Mouse (Mus musculus): Measurements from ENCODE around the gene Lmf1. TPM values are rescaled to one million over a fixed set of nuclear protein-coding genes. Genes with fewer than 3 reads are reported as not detected.

Gene Lmf1
- polyA plus RNA-seq, 1 experiment from 2014 or later: 36.3 TPM

- 72% methylated on average over 6 of the region's 6 CpGs for WGBS
- no peaks in the 10 kb centered on the region for H3K9me3 ChIP-seq (ENCODE audit: control insufficient read depth, low read length)
- H3K27me3 ChIP-seq (ENCODE audit: control insufficient read depth, insufficient read depth, low read length): peaks cover 3% of the 10 kb centered on the region; the same call in 1 of the 2 replicates
- no peaks in the 10 kb centered on the region for H3K36me3 ChIP-seq (ENCODE audit: control insufficient read depth, insufficient read depth, low read length)
- H3K9ac ChIP-seq (ENCODE audit: low read length): no peak overlapping the region
- no peaks in the 10 kb centered on the region for H3K4me1 ChIP-seq (ENCODE audit: control insufficient read depth in 2 of 2, insufficient read depth in 2 of 2, low read length in 2 of 2)
- ATAC-seq (ENCODE audit: insufficient number of reproducible peaks, insufficient read depth, low FRiP score, low read depth): no peak
- no peak overlapping the region for H3K4me2 ChIP-seq (ENCODE audit: low read length)
- no peak overlapping the region for H3K4me3 ChIP-seq (ENCODE audit: control insufficient read depth in 1 of 2, insufficient read depth in 1 of 2, low read depth in 1 of 2, low read length in 2 of 2)
- H3K27ac ChIP-seq (replicated peaks in 1 of 2; ENCODE audit: control insufficient read depth in 1 of 2, insufficient read depth in 1 of 2, low read depth in 2 of 2, low read length in 2 of 2): no peak overlapping the region
These were observed 99.1 kb downstream of the Lmf1 start for GRCm38 (mm10) chr17:25677969-25678368.

DNA sequence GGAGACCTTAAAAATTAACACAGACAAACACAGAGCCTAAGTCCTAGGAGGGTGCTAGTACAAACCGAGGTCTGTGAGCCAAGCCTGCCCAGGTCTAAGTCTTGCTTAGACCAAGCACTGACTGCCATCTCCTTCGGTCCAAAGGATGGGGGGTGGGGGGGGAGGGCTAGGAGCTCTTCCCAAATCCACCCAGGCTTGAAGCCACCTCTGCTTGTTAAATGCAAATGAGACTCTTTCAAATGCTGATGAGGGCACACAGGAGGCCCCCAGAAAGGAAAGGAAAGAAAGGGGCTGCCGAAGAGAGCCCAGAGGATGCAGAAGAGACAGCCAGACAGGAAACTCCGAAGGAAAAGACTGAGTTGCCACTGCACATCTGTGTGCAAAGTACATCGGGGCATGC lies 100.9 kb downstream of the Lmf1 start:
- H3K27ac ChIP-seq (replicated peaks in 1 of 2; ENCODE audit: control insufficient read depth in 1 of 2, insufficient read depth in 1 of 2, low read depth in 2 of 2, low read length in 2 of 2): no peak overlapping the region
- no peak overlapping the region for H3K4me2 ChIP-seq (ENCODE audit: low read length)
- H3K4me3 ChIP-seq (ENCODE audit: control insufficient read depth in 1 of 2, insufficient read depth in 1 of 2, low read depth in 1 of 2, low read length in 2 of 2): no peak overlapping the region
- H3K27me3 ChIP-seq (ENCODE audit: control insufficient read depth, insufficient read depth, low read length): peaks cover 8% of the 10 kb centered on the region; the same call in 1 of the 2 replicates
- H3K4me1 ChIP-seq (ENCODE audit: control insufficient read depth in 2 of 2, insufficient read depth in 2 of 2, low read length in 2 of 2): no peaks in the 10 kb centered on the region
- ATAC-seq (ENCODE audit: insufficient number of reproducible peaks, insufficient read depth, low FRiP score, low read depth): no peak
- H3K9ac ChIP-seq (ENCODE audit: low read length): no peak overlapping the region
- no peaks in the 10 kb centered on the region for H3K36me3 ChIP-seq (ENCODE audit: control insufficient read depth, insufficient read depth, low read length)
- 21% methylated on average over 5 of the region's 5 CpGs for WGBS
- H3K9me3 ChIP-seq (ENCODE audit: control insufficient read depth, low read length): no peaks in the 10 kb centered on the region

DNA sequence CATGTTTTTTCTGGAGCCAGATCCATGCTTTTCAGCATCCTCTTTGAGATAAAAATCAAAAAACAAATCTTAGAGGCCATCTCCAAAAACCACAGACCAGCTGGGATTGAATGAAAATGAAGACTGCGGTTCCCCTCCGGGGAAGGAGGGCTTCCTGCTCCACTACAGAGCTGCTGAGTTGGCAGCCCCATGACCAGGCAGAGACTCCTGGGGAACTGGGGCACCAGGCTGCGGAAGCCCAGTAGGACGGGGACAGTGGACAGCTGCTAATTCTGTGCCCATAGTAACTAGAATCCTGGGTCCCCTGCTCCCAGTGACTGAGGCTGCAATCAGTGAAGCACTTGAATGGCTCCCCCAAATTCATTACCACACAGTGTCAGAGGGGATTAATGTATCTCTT lies 102.8 kb downstream of the Lmf1 start:
- Histone ChIP-seq H3K9me3 (ENCODE audit: control insufficient read depth, low read length) (no peaks in the 10 kb centered on the region), H3K27ac (replicated peaks in 1 of 2; ENCODE audit: control insufficient read depth in 1 of 2, insufficient read depth in 1 of 2, low read depth in 2 of 2, low read length in 2 of 2) (no peak overlapping the region), H3K9ac (ENCODE audit: low read length) (no peak overlapping the region), H3K4me2 (ENCODE audit: low read length) (no peak overlapping the region), H3K36me3 (ENCODE audit: control insufficient read depth, insufficient read depth, low read length) (no peaks in the 10 kb centered on the region), H3K4me1 (ENCODE audit: control insufficient read depth in 2 of 2, insufficient read depth in 2 of 2, low read length in 2 of 2) (no peaks in the 10 kb centered on the region), H3K27me3 (ENCODE audit: control insufficient read depth, insufficient read depth, low read length) (peaks cover 15% of the 10 kb centered on the region; the same call in 1 of the 2 replicates), H3K4me3 (ENCODE audit: control insufficient read depth in 1 of 2, insufficient read depth in 1 of 2, low read depth in 1 of 2, low read length in 2 of 2) (no peak overlapping the region)
- no peak for ATAC-seq (ENCODE audit: insufficient number of reproducible peaks, insufficient read depth, low FRiP score, low read depth)
- WGBS: 75% methylated on average over 4 of the region's 4 CpGs

DNA sequence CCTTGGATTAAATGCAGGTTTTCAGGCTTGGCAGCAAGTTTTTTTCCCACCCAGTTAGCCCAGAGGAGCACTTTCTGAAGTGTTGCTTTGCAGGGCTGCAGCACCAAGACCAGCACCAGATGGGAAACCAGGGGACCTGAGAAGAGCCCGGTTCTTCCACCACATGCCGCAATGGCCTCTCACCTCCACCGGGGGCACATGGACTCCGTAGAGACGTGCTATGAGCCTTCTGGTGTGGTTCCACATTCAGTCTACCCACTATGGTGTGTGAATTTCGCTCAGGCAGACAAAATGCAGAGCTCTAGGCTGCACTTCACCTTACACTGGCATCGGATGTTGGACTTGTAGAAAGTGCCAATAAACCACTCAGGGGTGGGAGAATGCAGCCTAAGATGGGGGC lies 107.4 kb downstream of the Lmf1 start:
- H3K4me3 ChIP-seq (ENCODE audit: control insufficient read depth in 1 of 2, insufficient read depth in 1 of 2, low read depth in 1 of 2, low read length in 2 of 2): no peak overlapping the region
- no peak for ATAC-seq (ENCODE audit: insufficient number of reproducible peaks, insufficient read depth, low FRiP score, low read depth)
- H3K4me1 ChIP-seq (ENCODE audit: control insufficient read depth in 2 of 2, insufficient read depth in 2 of 2, low read length in 2 of 2): no peaks in the 10 kb centered on the region
- H3K9ac ChIP-seq (ENCODE audit: low read length): no peak overlapping the region
- peaks cover 21% of the 10 kb centered on the region; the same call in 1 of the 2 replicates for H3K27me3 ChIP-seq (ENCODE audit: control insufficient read depth, insufficient read depth, low read length)
- no peak overlapping the region for H3K27ac ChIP-seq (replicated peaks in 1 of 2; ENCODE audit: control insufficient read depth in 1 of 2, insufficient read depth in 1 of 2, low read depth in 2 of 2, low read length in 2 of 2)
- no peaks in the 10 kb centered on the region for H3K9me3 ChIP-seq (ENCODE audit: control insufficient read depth, low read length)
- no peaks in the 10 kb centered on the region for H3K36me3 ChIP-seq (ENCODE audit: control insufficient read depth, insufficient read depth, low read length)
- WGBS: 33% methylated on average over 7 of the region's 7 CpGs
- H3K4me2 ChIP-seq (ENCODE audit: low read length): no peak overlapping the region

DNA sequence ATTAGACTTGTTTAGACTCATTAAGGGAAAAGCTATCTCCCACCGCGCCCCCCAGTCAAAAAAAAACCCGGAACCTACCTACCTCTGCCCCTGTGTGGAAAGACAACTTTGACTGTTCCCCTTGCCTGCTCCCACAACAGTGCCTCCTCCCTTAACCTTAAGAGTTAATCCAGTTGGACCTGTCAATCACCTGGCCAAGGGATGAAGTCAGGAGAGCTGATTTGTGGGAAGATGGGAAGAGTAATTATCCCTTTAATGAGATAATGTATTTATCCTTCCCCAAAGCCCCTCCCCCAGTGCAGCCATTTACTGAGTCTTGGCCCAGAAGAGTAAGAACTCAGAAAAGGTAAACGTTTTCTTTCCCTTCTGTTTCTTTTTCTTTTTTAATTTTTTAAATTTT lies 110.0 kb downstream of the Lmf1 start:
- H3K27ac ChIP-seq (replicated peaks in 1 of 2; ENCODE audit: control insufficient read depth in 1 of 2, insufficient read depth in 1 of 2, low read depth in 2 of 2, low read length in 2 of 2): no peak overlapping the region
- peaks cover 18% of the 10 kb centered on the region; the same call in 1 of the 2 replicates for H3K27me3 ChIP-seq (ENCODE audit: control insufficient read depth, insufficient read depth, low read length)
- no peaks in the 10 kb centered on the region for H3K9me3 ChIP-seq (ENCODE audit: control insufficient read depth, low read length)
- H3K4me2 ChIP-seq (ENCODE audit: low read length): no peak overlapping the region
- WGBS: 73% methylated on average over 4 of the region's 4 CpGs
- no peak for ATAC-seq (ENCODE audit: insufficient number of reproducible peaks, insufficient read depth, low FRiP score, low read depth)
- no peaks in the 10 kb centered on the region for H3K4me1 ChIP-seq (ENCODE audit: control insufficient read depth in 2 of 2, insufficient read depth in 2 of 2, low read length in 2 of 2)
- H3K9ac ChIP-seq (ENCODE audit: low read length): no peak overlapping the region
- H3K36me3 ChIP-seq (ENCODE audit: control insufficient read depth, insufficient read depth, low read length): no peaks in the 10 kb centered on the region
- H3K4me3 ChIP-seq (ENCODE audit: control insufficient read depth in 1 of 2, insufficient read depth in 1 of 2, low read depth in 1 of 2, low read length in 2 of 2): no peak overlapping the region

- Histone ChIP-seq H3K27ac (replicated peaks in 1 of 2; ENCODE audit: control insufficient read depth in 1 of 2, insufficient read depth in 1 of 2, low read depth in 2 of 2, low read length in 2 of 2) (no peak overlapping the region), H3K4me2 (ENCODE audit: low read length) (no peak overlapping the region), H3K36me3 (ENCODE audit: control insufficient read depth, insufficient read depth, low read length) (no peaks in the 10 kb centered on the region), H3K9me3 (ENCODE audit: control insufficient read depth, low read length) (no peaks in the 10 kb centered on the region), H3K27me3 (ENCODE audit: control insufficient read depth, insufficient read depth, low read length) (no peaks in the 10 kb centered on the region), H3K4me1 (ENCODE audit: control insufficient read depth in 2 of 2, insufficient read depth in 2 of 2, low read length in 2 of 2) (no peaks in the 10 kb centered on the region), H3K9ac (ENCODE audit: low read length) (no peak overlapping the region), H3K4me3 (ENCODE audit: control insufficient read depth in 1 of 2, insufficient read depth in 1 of 2, low read depth in 1 of 2, low read length in 2 of 2) (no peak overlapping the region)
- WGBS: 21% methylated on average over 1 of the region's 1 CpGs
- no peak for ATAC-seq (ENCODE audit: insufficient number of reproducible peaks, insufficient read depth, low FRiP score, low read depth)
These were observed 117.4 kb downstream of the Lmf1 start for GRCm38 (mm10) chr17:25696263-25696662.

DNA sequence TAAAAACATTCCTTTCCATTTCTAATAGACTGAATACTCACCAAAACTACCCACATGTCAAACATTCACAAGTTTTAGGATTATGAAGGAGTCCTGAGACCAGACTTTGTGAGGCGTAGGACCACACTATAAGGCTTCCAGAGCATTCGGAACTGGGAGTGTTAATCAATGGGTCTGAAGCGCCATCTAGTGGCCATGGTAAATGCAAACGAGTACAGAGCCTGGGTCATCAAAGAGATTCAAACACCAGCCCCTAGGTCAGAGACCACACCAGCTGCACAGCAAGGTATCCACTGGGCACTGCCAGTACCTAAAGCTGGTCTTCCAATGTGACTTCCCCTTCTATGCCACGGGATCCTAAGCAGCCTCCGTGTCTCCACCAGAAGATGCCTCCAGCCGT lies 119.6 kb downstream of the Lmf1 start:
- WGBS: 9% methylated on average over 7 of the region's 7 CpGs

GRCm38 (mm10) chr17:25700863-25701496 lies 122.1 kb downstream of the Lmf1 start:
- H3K4me2 ChIP-seq (ENCODE audit: low read length): no peak overlapping the region
- no peaks in the 10 kb centered on the region for H3K9me3 ChIP-seq (ENCODE audit: control insufficient read depth, low read length)
- H3K27me3 ChIP-seq (ENCODE audit: control insufficient read depth, insufficient read depth, low read length): no peaks in the 10 kb centered on the region
- no peak overlapping the region for H3K9ac ChIP-seq (ENCODE audit: low read length)
- ATAC-seq (ENCODE audit: insufficient number of reproducible peaks, insufficient read depth, low FRiP score, low read depth): no peak
- no peaks in the 10 kb centered on the region for H3K4me1 ChIP-seq (ENCODE audit: control insufficient read depth in 2 of 2, insufficient read depth in 2 of 2, low read length in 2 of 2)
- H3K27ac ChIP-seq (replicated peaks in 1 of 2; ENCODE audit: control insufficient read depth in 1 of 2, insufficient read depth in 1 of 2, low read depth in 2 of 2, low read length in 2 of 2): no peak overlapping the region
- H3K4me3 ChIP-seq (ENCODE audit: control insufficient read depth in 1 of 2, insufficient read depth in 1 of 2, low read depth in 1 of 2, low read length in 2 of 2): no peak overlapping the region
- WGBS: 53% methylated on average over 9 of the region's 9 CpGs
- no peaks in the 10 kb centered on the region for H3K36me3 ChIP-seq (ENCODE audit: control insufficient read depth, insufficient read depth, low read length)

More for the DNA sequence above, 119.6 kb downstream of the Lmf1 start:
- no peak for ATAC-seq (ENCODE audit: insufficient number of reproducible peaks, insufficient read depth, low FRiP score, low read depth)
- Histone ChIP-seq H3K4me2 (ENCODE audit: low read length) (no peak overlapping the region), H3K27me3 (ENCODE audit: control insufficient read depth, insufficient read depth, low read length) (no peaks in the 10 kb centered on the region), H3K9ac (ENCODE audit: low read length) (no peak overlapping the region), H3K9me3 (ENCODE audit: control insufficient read depth, low read length) (no peaks in the 10 kb centered on the region), H3K4me3 (ENCODE audit: control insufficient read depth in 1 of 2, insufficient read depth in 1 of 2, low read depth in 1 of 2, low read length in 2 of 2) (no peak overlapping the region), H3K4me1 (ENCODE audit: control insufficient read depth in 2 of 2, insufficient read depth in 2 of 2, low read length in 2 of 2) (no peaks in the 10 kb centered on the region), H3K36me3 (ENCODE audit: control insufficient read depth, insufficient read depth, low read length) (no peaks in the 10 kb centered on the region), H3K27ac (replicated peaks in 1 of 2; ENCODE audit: control insufficient read depth in 1 of 2, insufficient read depth in 1 of 2, low read depth in 2 of 2, low read length in 2 of 2) (no peak overlapping the region)
